Comparison of ENCODE assay signal across 25 mouse cellular contexts in genomic region chr3:153292363-153292762, GRCm38 (mm10).
DNase-seq lines count a peak whose midpoint lies in the region; ATAC-seq and TF ChIP-seq lines count a peak whose summit lies in the region.
"Had no signal": no experiment of that assay in that cellular context is flagged by ENCODE, and none has a peak within 500 bp of the region (broad histone marks: within the 10 kb centered on the region; RNA-seq: fewer than 3 reads in every experiment).

No protein-coding gene starts in this region.

- 0 out of 2 replicates have a peak, but pooled peaks cover 4% of the 10 kb centered on the region for H3K4me1 ChIP-seq in hindbrain, embryonic 15.5 days (replicated peaks)
- H3K4me1 ChIP-seq in hindbrain, embryonic 13.5 days (replicated peaks): peaks cover 2% of the 10 kb centered on the region; the same call in 1 of the 2 replicates
- H3K4me1 ChIP-seq in lung, adult 2 months (ENCODE audit: control insufficient read depth, insufficient read depth, low read length): no peaks in the 10 kb centered on the region; the same call in 1 of the 2 replicates
- H3K4me1 ChIP-seq: liver, embryonic 15.5 days; neural tube, embryonic 15.5 days had no signal

- 0 out of 2 replicates have a peak overlapping the region, but pooled peaks have one; percentile 26 for H3K27ac ChIP-seq in hindbrain, embryonic 15.5 days (replicated peaks)
- no peak overlapping the region for H3K27ac ChIP-seq in hindbrain, embryonic 13.5 days
- H3K27ac ChIP-seq: embryonic facial prominence, embryonic 12.5 days; heart, adult 2 months; heart, embryonic 13.5 days; hindbrain, embryonic 14.5 days; left cerebral cortex, adult 2 months; liver, embryonic 15.5 days; macrophage; neural tube, embryonic 15.5 days; stomach, postnatal 0 days had no signal

- H3K9ac ChIP-seq in hindbrain, embryonic 15.5 days: no peak overlapping the region
- no peak overlapping the region for H3K9ac ChIP-seq in hindbrain, embryonic 13.5 days
- H3K9ac ChIP-seq: embryonic facial prominence, embryonic 12.5 days; forebrain, postnatal 0 days; heart, embryonic 13.5 days; hindbrain, embryonic 14.5 days; liver, embryonic 15.5 days; neural tube, embryonic 15.5 days had no signal

- H3K9me3 ChIP-seq in hindbrain, embryonic 15.5 days: no peaks in the 10 kb centered on the region
- no peaks in the 10 kb centered on the region for H3K9me3 ChIP-seq in hindbrain, embryonic 13.5 days
- H3K9me3 ChIP-seq: embryonic facial prominence, embryonic 12.5 days; heart, embryonic 13.5 days; liver, embryonic 15.5 days; neural tube, embryonic 15.5 days had no signal

- TF ChIP-seq CTCF in lung, adult 2 months (IDR thresholded peaks at IDR 0.05; ENCODE audit: insufficient read depth, low read length): no peak

- WGBS in hindbrain, embryonic 15.5 days: 66% methylated on average over 9 of the region's 9 CpGs
- WGBS in hindbrain, embryonic 13.5 days: 84% methylated on average over 9 of the region's 9 CpGs
- WGBS in lung, adult 2 months: 92% methylated on average over 9 of the region's 9 CpGs

- no peak overlapping the region for H3K4me2 ChIP-seq in hindbrain, embryonic 15.5 days
- H3K4me2 ChIP-seq in hindbrain, embryonic 13.5 days: no peak overlapping the region
- H3K4me2 ChIP-seq: embryonic facial prominence, embryonic 12.5 days; heart, embryonic 13.5 days; hindbrain, embryonic 14.5 days; liver, embryonic 15.5 days; midbrain, embryonic 11.5 days; neural tube, embryonic 15.5 days had no signal

- no peaks in the 10 kb centered on the region for H3K27me3 ChIP-seq in hindbrain, embryonic 15.5 days
- H3K27me3 ChIP-seq in hindbrain, embryonic 13.5 days: no peaks in the 10 kb centered on the region
- H3K27me3 ChIP-seq: embryonic facial prominence, embryonic 12.5 days; heart, embryonic 13.5 days; liver, embryonic 15.5 days; neural tube, embryonic 15.5 days had no signal

- no peak for ATAC-seq in hindbrain, embryonic 15.5 days (ENCODE audit: low FRiP score, low read depth)
- no peak for ATAC-seq in hindbrain, embryonic 13.5 days (ENCODE audit: low FRiP score)
- ATAC-seq in inflammation-experienced regulatory T-cells, adult 6 months: no peak
- ATAC-seq: CD4-positive, CD25-positive, alpha-beta regulatory T cell, adult 4 months; forebrain, postnatal 0 days had no signal

- H3K36me3 ChIP-seq in hindbrain, embryonic 15.5 days: no peaks in the 10 kb centered on the region
- no peaks in the 10 kb centered on the region for H3K36me3 ChIP-seq in hindbrain, embryonic 13.5 days
- H3K36me3 ChIP-seq: embryonic facial prominence, embryonic 12.5 days; heart, embryonic 13.5 days; liver, embryonic 15.5 days; neural tube, embryonic 15.5 days had no signal

- H3K4me3 ChIP-seq in hindbrain, embryonic 15.5 days: no peak overlapping the region
- H3K4me3 ChIP-seq in hindbrain, embryonic 13.5 days: no peak overlapping the region
- no peak overlapping the region for H3K4me3 ChIP-seq in lung, adult 2 months (replicated peaks; ENCODE audit: extremely low read depth, low read depth, low read length)
- H3K4me3 ChIP-seq: embryonic facial prominence, embryonic 12.5 days; heart, adult 2 months; heart, embryonic 13.5 days; left cerebral cortex, adult 2 months; liver, embryonic 15.5 days; neural tube, embryonic 15.5 days had no signal

- no peak for TF ChIP-seq POLR2A in lung, adult 2 months (IDR thresholded peaks at IDR 0.05; ENCODE audit: borderline replicate concordance, extremely low read depth, low read depth, low read length)

- peak; percentile 1 for DNase-seq in MEL-GATA-1-ER (ENCODE audit: extremely low read depth, low read depth)
- DNase-seq in cerebellum, adult 8-10 months: peak; percentile 24
- peak; percentile 40 to 41 for DNase-seq in cerebellum, postnatal 36 days
- DNase-seq in lung, adult 2 months: no peak
- DNase-seq: adrenal gland, adult 8-10 months; forebrain, postnatal 0 days; gastrocnemius, postnatal 25 days; heart, adult 2 months; kidney, postnatal 25 days; left cerebral cortex, postnatal 4 days; right cerebral cortex, adult 18-20 months; thymus, adult 2 months had no signal
